Mouse (Mus musculus) cerebellum, adult 2 months (tissue): Measurements from ENCODE around the gene Hoxa5.

Experiments
- CTCF ChIP-seq: fragments of 200-500 bp; IDR thresholded peaks from 2 replicates; pipeline ENCODE4 v1.5.1; 2011; ENCODE audit warnings: low read depth, mild to moderate bottlenecking, control low read depth, low read length, moderate library complexity, borderline replicate concordance; ENCODE audit not compliant: insufficient read depth
- POLR2A ChIP-seq: fragments of 200-500 bp; IDR thresholded peaks from 2 replicates; pipeline ENCODE4 v1.6.1; 2011; ENCODE audit warnings: low read length, control low read depth, borderline replicate concordance; ENCODE audit not compliant: insufficient read depth

GRCm38 (mm10) chr6:52249826-52250225 lies 45.4 kb upstream of the Hoxa5 start:
- TF ChIP-seq POLR2A (no peak), CTCF (no peak)
